Mouse (Mus musculus) spleen, postnatal 14 days (tissue): ENCODE measurements around the gene Sfi1.
"Not testable (repeated sequence)": the region's sequence is repeated elsewhere in the genome, so short reads cannot be mapped to it uniquely, and the experiment has no call there.

ENCODE experiments used
- DNase-seq, 2 experiments: peaks; one replicate each; pipeline ENCODE4 v3.0.0; 2021 to 2022; ENCODE audit warnings: low spot score in 2 of 2

Gene Sfi1

DNA sequence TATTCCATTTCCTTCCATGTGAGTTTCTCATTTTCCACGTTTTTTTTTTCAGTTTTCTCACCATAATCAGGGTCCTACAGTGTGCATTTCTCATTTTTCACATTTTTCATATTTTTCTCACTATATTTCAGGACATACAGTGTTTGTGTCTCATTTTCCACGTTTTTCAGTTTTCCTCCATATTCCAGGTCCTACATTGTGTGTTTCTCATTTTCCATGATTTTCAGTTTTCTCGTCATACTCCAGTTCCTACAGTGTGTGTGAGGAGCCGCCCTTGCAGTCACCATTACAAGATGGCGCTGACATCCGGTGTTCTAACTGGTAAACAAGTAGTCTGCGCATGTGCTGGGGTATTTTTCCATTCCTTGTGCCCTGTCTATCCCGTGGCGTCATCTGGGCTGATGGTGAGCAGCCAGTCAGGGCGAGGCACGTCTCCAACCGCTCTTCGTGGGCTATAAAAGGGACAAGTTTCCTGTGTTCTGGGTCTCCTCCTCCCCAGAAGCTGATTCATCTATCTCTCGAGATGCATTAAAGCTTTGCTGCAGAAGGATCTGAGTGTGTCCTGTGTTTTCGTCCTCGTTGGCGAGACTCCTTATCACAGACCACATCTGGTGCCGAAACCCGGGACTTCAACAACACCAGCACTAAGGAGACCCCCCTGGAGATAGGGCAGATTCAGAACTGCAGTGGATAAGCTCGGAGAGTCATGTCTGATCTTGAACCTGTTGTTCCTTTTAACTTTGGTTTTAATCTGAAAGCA lies 88.6 kb downstream of the Sfi1 start:
- DNase-seq = not testable (repeated sequence)

DNA sequence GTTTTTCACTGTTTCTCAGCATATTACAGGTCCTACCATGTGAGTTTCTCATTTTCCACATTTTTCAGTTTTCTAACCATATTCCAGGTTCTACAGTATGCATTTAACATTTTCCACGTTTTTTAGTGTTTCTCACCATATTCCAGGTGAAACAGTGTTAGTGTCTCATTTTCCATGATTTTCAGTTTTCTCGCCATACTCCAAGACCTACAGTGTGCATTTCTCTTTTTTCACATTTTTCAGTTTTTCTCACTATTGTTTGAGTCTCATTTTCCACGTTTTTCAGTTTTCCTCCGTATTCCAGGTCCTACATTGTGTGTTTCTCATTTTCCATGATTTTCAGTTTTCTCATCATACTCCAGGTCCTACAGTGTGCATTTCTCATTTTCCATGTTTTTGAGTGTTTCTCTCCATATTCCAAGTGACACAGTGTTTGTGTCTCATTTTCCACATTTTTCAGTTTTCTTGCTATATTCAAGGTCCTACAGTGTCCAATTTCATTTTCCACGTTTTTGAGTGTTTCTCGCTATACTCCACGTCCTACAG lies 89.6 kb downstream of the Sfi1 start:
- no peak for DNase-seq

DNA sequence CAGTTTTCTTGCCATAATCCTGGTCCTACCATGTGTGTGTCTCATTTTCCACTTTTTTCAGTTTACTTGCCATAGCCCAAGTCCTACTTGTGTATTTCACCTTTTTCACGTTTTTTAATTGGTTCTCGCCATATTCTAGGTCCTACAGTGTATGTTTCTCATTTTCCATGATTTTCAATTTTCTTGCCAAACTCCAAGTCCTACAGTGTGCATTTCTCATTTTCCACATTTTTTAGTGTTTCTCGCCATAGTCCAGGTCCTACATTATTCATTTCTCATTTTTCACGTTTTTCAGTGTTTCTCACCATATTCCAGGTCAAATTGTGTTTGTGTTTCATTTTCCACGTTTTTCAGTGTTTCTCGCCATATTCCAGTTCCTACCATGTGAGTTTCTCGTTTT lies 90.6 kb downstream of the Sfi1 start:
- not testable (repeated sequence) for DNase-seq

DNA sequence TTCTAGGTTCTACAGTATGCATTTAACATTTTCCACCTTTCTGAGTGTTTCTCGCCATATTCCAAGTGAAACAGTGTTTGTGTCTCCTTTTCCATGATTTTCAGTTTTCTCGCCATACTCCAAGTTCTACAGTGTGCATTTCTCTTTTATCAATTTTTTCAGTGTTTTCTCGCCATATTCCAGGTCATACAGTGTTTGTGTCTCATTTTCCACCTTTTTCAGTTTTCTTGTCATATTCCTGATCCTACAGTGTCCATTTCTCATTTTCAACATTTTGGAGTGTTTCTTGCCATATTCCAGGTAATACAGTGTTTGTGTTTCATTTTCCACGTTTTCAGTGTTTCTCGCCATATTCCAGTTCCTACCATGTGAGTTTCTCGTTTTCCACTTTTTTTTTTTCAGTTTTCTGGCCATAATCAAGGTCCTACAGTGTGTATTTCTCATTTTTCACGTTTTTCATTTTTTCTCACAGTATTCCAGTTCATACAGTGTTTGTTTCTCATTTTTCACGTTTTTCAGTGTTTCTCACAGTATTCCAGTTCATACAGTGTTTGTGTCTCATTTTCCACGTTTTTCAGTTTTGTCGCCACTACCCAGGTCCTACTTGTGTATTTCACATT lies 91.3 kb downstream of the Sfi1 start:
- DNase-seq = no peak

DNA sequence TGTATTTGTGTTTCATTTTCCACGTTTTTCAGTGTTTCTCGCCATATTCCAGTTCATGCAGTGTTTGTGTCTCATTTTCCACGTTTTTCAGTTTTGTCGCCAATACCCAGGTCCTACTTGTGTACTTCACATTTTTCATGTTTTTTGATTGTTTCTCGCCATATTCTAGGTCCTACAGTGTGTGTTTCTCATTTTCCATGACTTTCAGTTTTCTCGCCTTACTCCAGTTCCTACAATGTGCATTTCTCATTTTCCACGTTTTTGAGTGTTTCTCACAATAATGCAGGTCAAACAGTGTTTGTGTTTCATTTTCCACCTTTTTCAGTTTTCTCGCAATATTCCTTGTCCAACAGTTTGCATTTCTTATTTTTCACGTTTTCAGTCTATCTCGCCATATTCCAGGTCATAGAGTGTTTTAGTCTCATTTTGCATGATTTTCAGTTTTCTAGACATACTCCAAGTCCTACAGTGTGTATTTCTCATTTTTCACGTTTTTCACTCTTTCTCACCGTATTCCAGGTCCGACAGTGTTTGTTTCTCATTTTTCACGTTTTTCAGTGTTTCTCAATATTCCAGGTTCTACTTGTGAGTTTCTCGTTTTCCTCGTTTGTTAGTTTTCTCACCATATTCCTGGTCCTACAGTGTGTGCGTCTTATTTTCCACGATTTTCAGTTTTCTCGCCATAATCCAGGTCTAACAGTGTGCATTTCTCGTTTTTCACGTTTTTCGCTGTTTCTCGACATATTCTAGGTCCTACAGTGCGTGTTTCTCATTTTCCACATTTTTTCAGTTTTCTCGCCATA lies 92.0 kb downstream of the Sfi1 start:
- no peak for DNase-seq

DNA sequence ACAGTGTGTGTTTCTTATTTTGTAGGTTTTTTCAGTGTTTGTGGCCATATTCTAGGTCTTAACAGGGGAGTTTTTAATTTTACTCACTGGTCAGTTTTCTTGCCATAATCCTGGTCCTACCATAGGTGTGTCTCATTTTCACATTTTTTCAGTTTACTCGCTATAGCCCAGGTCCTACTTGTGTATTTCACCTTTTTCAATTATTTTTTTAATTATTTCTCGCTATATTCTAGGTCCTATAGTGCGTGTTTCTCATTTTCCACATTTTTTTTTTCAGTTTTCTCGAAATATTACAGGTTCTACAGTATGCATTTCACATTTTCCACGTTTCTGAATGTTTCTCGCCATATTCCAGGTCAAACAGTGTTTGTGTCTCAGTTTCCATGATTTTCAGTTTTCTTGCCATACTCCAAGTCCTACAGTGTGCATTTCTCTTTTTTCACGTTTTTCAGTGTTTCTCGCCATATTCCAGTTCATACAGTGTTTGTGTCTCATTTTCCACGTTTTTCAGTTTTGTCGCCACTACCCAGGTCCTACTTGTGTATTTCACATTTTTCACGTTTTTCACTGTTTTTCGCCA lies 93.1 kb downstream of the Sfi1 start:
- DNase-seq = not testable (repeated sequence)
